Mouse (Mus musculus): ENCODE results near the gene Hcar2. TPM values are rescaled to one million over a fixed set of nuclear protein-coding genes. Genes with fewer than 3 reads are reported as not detected.

Hcar2 gene
- polyA plus RNA-seq, 1 experiment from 2014 or later = 0.18 TPM

- no peaks in the 10 kb centered on the region for H3K27me3 ChIP-seq (replicated peaks)
- ATAC-seq = no peak
- H3K4me1 ChIP-seq = no peaks in the 10 kb centered on the region
- H3K9ac ChIP-seq = no peak overlapping the region
- no peak overlapping the region for H3K4me3 ChIP-seq
- H3K36me3 ChIP-seq = peaks cover 69% of the 10 kb centered on the region
- H3K4me2 ChIP-seq = no peak overlapping the region
- no peak overlapping the region for H3K27ac ChIP-seq
- no peaks in the 10 kb centered on the region for H3K9me3 ChIP-seq (replicated peaks)
- WGBS (ENCODE audit: insufficient replicate concordance) = 92% methylated on average over 3 of the region's 3 CpGs
These were observed 44.1 kb downstream of the Hcar2 start for GRCm38 (mm10) chr5:123821264-123821571.

GRCm38 (mm10) chr5:123820501-123821263 is 44.6 kb downstream of the Hcar2 start:
- H3K4me1 ChIP-seq = no peaks in the 10 kb centered on the region
- H3K27ac ChIP-seq = no peak overlapping the region
- H3K4me3 ChIP-seq = no peak overlapping the region
- H3K27me3 ChIP-seq (replicated peaks) = no peaks in the 10 kb centered on the region
- H3K36me3 ChIP-seq = peaks cover 75% of the 10 kb centered on the region
- 78% methylated on average over 9 of the region's 9 CpGs for WGBS (ENCODE audit: insufficient replicate concordance)
- no peaks in the 10 kb centered on the region for H3K9me3 ChIP-seq (replicated peaks)
- no peak overlapping the region for H3K9ac ChIP-seq
- H3K4me2 ChIP-seq = no peak overlapping the region
- ATAC-seq = no peak

GRCm38 (mm10) chr5:123818941-123819577 is 46.2 kb downstream of the Hcar2 start:
- no peak for ATAC-seq
- peaks cover 91% of the 10 kb centered on the region for H3K36me3 ChIP-seq
- no peak overlapping the region for H3K4me3 ChIP-seq

GRCm38 (mm10) chr5:123816891-123817290 is 48.4 kb downstream of the Hcar2 start:
- no peak for ATAC-seq
- Histone ChIP-seq H3K4me3 (no peak overlapping the region), H3K27ac (no peak overlapping the region), H3K27me3 (replicated peaks) (no peaks in the 10 kb centered on the region), H3K4me2 (no peak overlapping the region), H3K9ac (no peak overlapping the region), H3K4me1 (no peaks in the 10 kb centered on the region), H3K9me3 (replicated peaks) (no peaks in the 10 kb centered on the region), H3K36me3 (peaks cover 98% of the 10 kb centered on the region)
- WGBS (ENCODE audit: insufficient replicate concordance) = 85% methylated on average over 7 of the region's 7 CpGs

More at GRCm38 (mm10) chr5:123818941-123819577, 46.2 kb downstream of the Hcar2 start:
- WGBS (ENCODE audit: insufficient replicate concordance) = 92% methylated on average over 19 of the region's 19 CpGs
- no peaks in the 10 kb centered on the region for H3K9me3 ChIP-seq (replicated peaks)
- H3K4me2 ChIP-seq = no peak overlapping the region
- no peak overlapping the region for H3K27ac ChIP-seq
- H3K27me3 ChIP-seq (replicated peaks) = no peaks in the 10 kb centered on the region
- H3K4me1 ChIP-seq = no peaks in the 10 kb centered on the region
- H3K9ac ChIP-seq = no peak overlapping the region

Other genes with a start within 250 kb of the Hcar2 start
- 17.6 and 20.4 TPM in 2 replicates for gene Clip1, start 180.9 kb downstream of the Hcar2 start, polyA plus RNA-seq (2016; fragmentation: Nextera tagmentation; extraction: Ambion mirVana)
- 49.6 and 51.9 TPM in 2 replicates for gene Zcchc8, start 144.4 kb downstream of the Hcar2 start, polyA plus RNA-seq (2016; fragmentation: Nextera tagmentation; extraction: Ambion mirVana)
- 64.6 and 65.7 TPM in 2 replicates for gene Rsrc2, start 116.1 kb downstream of the Hcar2 start, polyA plus RNA-seq (2016; fragmentation: Nextera tagmentation; extraction: Ambion mirVana)
- gene Kntc1, start 115.8 kb downstream of the Hcar2 start, polyA plus RNA-seq (2016; fragmentation: Nextera tagmentation; extraction: Ambion mirVana) = 39.2 and 39.5 TPM in 2 replicates
- 0.20 and 0.27 TPM in 2 replicates for gene Hcar1, start 14.5 kb upstream of the Hcar2 start, polyA plus RNA-seq (2016; fragmentation: Nextera tagmentation; extraction: Ambion mirVana)
- gene Denr, start 41.7 kb upstream of the Hcar2 start, polyA plus RNA-seq (2016; fragmentation: Nextera tagmentation; extraction: Ambion mirVana) = 97.4 and 98.3 TPM in 2 replicates
- gene Gm43518, start 61.9 kb upstream of the Hcar2 start, polyA plus RNA-seq (2016; fragmentation: Nextera tagmentation; extraction: Ambion mirVana) = 1.7 and 2.2 TPM in 2 replicates
- 3.4 and 5.0 TPM in 2 replicates for gene Ccdc62, start 65.2 kb upstream of the Hcar2 start, polyA plus RNA-seq (2016; fragmentation: Nextera tagmentation; extraction: Ambion mirVana)
- 15.2 and 16.7 TPM in 2 replicates for gene Hip1r, start 108.1 kb upstream of the Hcar2 start, polyA plus RNA-seq (2016; fragmentation: Nextera tagmentation; extraction: Ambion mirVana)
- 20.9 and 21.8 TPM in 2 replicates for gene Vps37b, start 166.8 kb upstream of the Hcar2 start, polyA plus RNA-seq (2016; fragmentation: Nextera tagmentation; extraction: Ambion mirVana)
- gene Abcb9, start 230.3 kb upstream of the Hcar2 start, polyA plus RNA-seq (2016; fragmentation: Nextera tagmentation; extraction: Ambion mirVana) = 5.0 and 5.6 TPM in 2 replicates
- 19.1 and 20.2 TPM in 2 replicates for gene Ogfod2, start 246.8 kb upstream of the Hcar2 start, polyA plus RNA-seq (2016; fragmentation: Nextera tagmentation; extraction: Ambion mirVana)